Mouse (Mus musculus): ENCODE results near the gene Gm21497.
"Not testable (repeated sequence)": the region's sequence is repeated elsewhere in the genome, so short reads cannot be mapped to it uniquely, and the experiment has no call there.

Gene Gm21497

DNA sequence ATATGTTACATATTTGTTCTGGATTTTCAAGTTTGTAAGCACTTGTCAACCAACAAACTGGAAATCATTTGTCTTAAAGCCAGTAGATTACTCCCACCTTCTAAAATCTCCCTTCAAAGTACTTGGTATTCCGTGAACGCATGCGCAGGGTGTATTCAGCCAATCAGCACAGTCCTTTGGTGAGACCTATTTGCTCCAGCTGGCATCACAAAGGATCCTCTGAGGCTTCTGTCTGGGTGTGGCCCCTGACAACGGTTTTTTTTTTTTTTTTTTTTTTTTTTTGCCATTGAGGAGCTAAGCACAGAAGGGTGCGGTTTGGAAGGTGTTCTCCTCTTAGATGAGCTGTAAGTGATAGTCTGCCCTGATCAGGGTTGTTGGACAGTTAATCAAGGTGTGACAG, at the start of gene Gm21497:
TSS of gene Gm21497 (plus strand) at position 301 of the 400 bp plus-strand sequence.
- not testable (repeated sequence) for DNase-seq

All from kidney, postnatal 10 days (tissue).